Mouse (Mus musculus) retina, adult 2 months (tissue): ENCODE results near the gene Nrg3.
"Not testable (repeated sequence)": the region's sequence is repeated elsewhere in the genome, so short reads cannot be mapped to it uniquely, and the experiment has no call there.

Experiments used
- DNase-seq: peaks from one replicate; pipeline ENCODE4 v3.0.0-alpha.2; 2012; ENCODE audit warnings: low read depth, low spot score

Gene Nrg3

GRCm38 (mm10) chr14:38628862-38629619, 843.8 kb downstream of the Nrg3 start:
- DNase-seq: no peak

GRCm38 (mm10) chr14:38616969-38617368, 855.9 kb downstream of the Nrg3 start:
- no peak for DNase-seq

GRCm38 (mm10) chr14:38597735-38598134, 875.2 kb downstream of the Nrg3 start:
- no peak for DNase-seq

GRCm38 (mm10) chr14:38594297-38594696, 878.6 kb downstream of the Nrg3 start:
- DNase-seq: no peak

GRCm38 (mm10) chr14:38576796-38577195, 896.1 kb downstream of the Nrg3 start:
- no peak for DNase-seq

GRCm38 (mm10) chr14:38568184-38568583, 904.7 kb downstream of the Nrg3 start:
- no peak for DNase-seq

- no peak for DNase-seq
Observed at GRCm38 (mm10) chr14:38566182-38566581, 906.7 kb downstream of the Nrg3 start.

- DNase-seq: no peak
Observed at GRCm38 (mm10) chr14:38554636-38555035, 918.3 kb downstream of the Nrg3 start.

GRCm38 (mm10) chr14:38547257-38547656, 925.6 kb downstream of the Nrg3 start:
- DNase-seq: no peak

- no peak for DNase-seq
Observed at GRCm38 (mm10) chr14:38535181-38535580, 937.7 kb downstream of the Nrg3 start.

- no peak for DNase-seq
Observed at GRCm38 (mm10) chr14:38533495-38533894, 939.4 kb downstream of the Nrg3 start.

GRCm38 (mm10) chr14:38516232-38516631, 956.7 kb downstream of the Nrg3 start:
- no peak for DNase-seq

- DNase-seq: no peak
Observed at GRCm38 (mm10) chr14:38509016-38509415, 963.9 kb downstream of the Nrg3 start.

- DNase-seq: no peak
Observed at GRCm38 (mm10) chr14:38494970-38495369, 977.9 kb downstream of the Nrg3 start.

GRCm38 (mm10) chr14:38447086-38447485, 1025.8 kb downstream of the Nrg3 start:
- no peak for DNase-seq

GRCm38 (mm10) chr14:38444788-38445187, 1028.1 kb downstream of the Nrg3 start:
- DNase-seq: no peak

- no peak for DNase-seq
Observed at GRCm38 (mm10) chr14:38433793-38434589, 1038.9 kb downstream of the Nrg3 start.

- no peak for DNase-seq
Observed at GRCm38 (mm10) chr14:38374660-38375059, 1098.2 kb downstream of the Nrg3 start.

GRCm38 (mm10) chr14:38340967-38341366, 1131.9 kb downstream of the Nrg3 start:
- DNase-seq: peak; percentile 8

- not testable (repeated sequence) for DNase-seq
Observed at GRCm38 (mm10) chr14:38322841-38323240, 1150.0 kb downstream of the Nrg3 start.

- DNase-seq: no peak
Observed at GRCm38 (mm10) chr14:38320619-38321340, 1152.1 kb downstream of the Nrg3 start.
